In genomic region chr15:79263726-79264125, GRCm38 (mm10) we compare ENCODE assay signal across 19 mouse cellular contexts. TPM values are rescaled to one million over a fixed set of nuclear protein-coding genes. Genes with fewer than 3 reads are reported as not detected.
"Had no signal": no experiment of that assay in that cellular context is flagged by ENCODE, and none has a peak within 500 bp of the region (broad histone marks: within the 10 kb centered on the region; RNA-seq: fewer than 3 reads in every experiment).

No protein-coding gene starts in this region.

- DNase-seq: lung, adult 18-20 months; lung, embryonic 14.5 days; lung, postnatal 10 days; lung, postnatal 4 days; right cerebral cortex, postnatal 14 days; thymus, adult 2 months; thymus, postnatal 25 days; thymus, postnatal 4 days had no signal

- H3K27ac ChIP-seq: midbrain, embryonic 12.5 days; midbrain, embryonic 15.5 days; neural tube, embryonic 12.5 days; stomach, embryonic 15.5 days; stomach, postnatal 0 days had no signal

- ATAC-seq: midbrain, embryonic 15.5 days had no signal

- H3K9ac ChIP-seq: lung, embryonic 14.5 days; midbrain, embryonic 12.5 days; midbrain, embryonic 15.5 days; neural tube, embryonic 12.5 days; stomach, embryonic 15.5 days had no signal

- H3K4me2 ChIP-seq: lung, embryonic 14.5 days; midbrain, embryonic 12.5 days; midbrain, embryonic 15.5 days; neural tube, embryonic 12.5 days; stomach, embryonic 15.5 days had no signal

- H3K9me3 ChIP-seq: midbrain, embryonic 12.5 days; midbrain, embryonic 15.5 days; neural tube, embryonic 12.5 days; stomach, embryonic 15.5 days had no signal

- H3K36me3 ChIP-seq: midbrain, embryonic 12.5 days; midbrain, embryonic 15.5 days; neural tube, embryonic 12.5 days; stomach, embryonic 15.5 days had no signal

- H3K4me3 ChIP-seq: midbrain, embryonic 12.5 days; midbrain, embryonic 15.5 days; neural tube, embryonic 12.5 days; stomach, embryonic 15.5 days had no signal

RNA-seq across cellular contexts. Expression of gene Slc16a8, which starts 9.2 kb away (rescaled TPM):
- total RNA-seq: megakaryocyte, adult 5-6 weeks; monocyte, adult 5-6 weeks; neutrophil, adult 5-6 weeks had no signal
- polyA plus RNA-seq: liver, embryonic 16.5 days; spleen, adult 2 months; testis, adult 2 months had no signal

RNA-seq across cellular contexts. Expression of gene Baiap2l2, which starts 21.6 kb away (rescaled TPM):
- total RNA-seq: megakaryocyte, adult 5-6 weeks; neutrophil, adult 5-6 weeks had no signal

RNA-seq across cellular contexts. Expression of gene Gm49486, which starts 34.5 kb away (rescaled TPM):
- total RNA-seq: monocyte, adult 5-6 weeks had no signal
- polyA plus RNA-seq: spleen, adult 2 months had no signal
